Mouse (Mus musculus) frontal cortex, postnatal 14 days (tissue): ENCODE data around the gene Morc1.
A peak's percentile ranks its signal among the peaks of the same experiment; 100 is the strongest.

ENCODE experiments used
- DNase-seq, 2 experiments: peaks; one replicate each; pipeline ENCODE4 v3.0.0; 2022; ENCODE audit warnings: low spot score in 2 of 2

Gene Morc1

GRCm38 (mm10) chr16:48626186-48626585 lies 195.1 kb downstream of the Morc1 start:
- no peak for DNase-seq

- no peak for DNase-seq
Measured at GRCm38 (mm10) chr16:48627296-48627695, 196.3 kb downstream of the Morc1 start.

GRCm38 (mm10) chr16:48629710-48630109 lies 198.7 kb downstream of the Morc1 start:
- DNase-seq, result no peak

DNA sequence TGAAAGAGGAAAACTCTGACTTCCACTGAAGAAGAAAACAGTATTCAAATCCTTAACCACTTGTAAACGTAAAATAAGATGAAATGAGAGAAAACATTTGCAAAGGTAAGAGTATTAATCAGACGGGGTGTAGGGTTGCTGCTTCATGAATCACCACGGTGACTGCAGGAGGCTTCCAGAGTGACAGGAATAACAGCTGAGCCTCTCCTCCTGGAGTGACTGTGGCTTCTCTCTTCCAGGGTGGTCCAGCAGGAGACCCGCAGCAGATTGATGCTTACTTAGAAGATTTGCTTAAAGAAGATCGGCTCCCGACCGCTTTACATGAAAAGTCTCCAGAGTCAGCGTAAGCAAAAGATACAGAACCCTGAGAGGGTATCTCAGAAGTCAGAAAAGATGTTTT lies 199.4 kb downstream of the Morc1 start:
- no peak for DNase-seq

- DNase-seq, result no peak
Measured at GRCm38 (mm10) chr16:48632351-48632750, 201.3 kb downstream of the Morc1 start.

DNA sequence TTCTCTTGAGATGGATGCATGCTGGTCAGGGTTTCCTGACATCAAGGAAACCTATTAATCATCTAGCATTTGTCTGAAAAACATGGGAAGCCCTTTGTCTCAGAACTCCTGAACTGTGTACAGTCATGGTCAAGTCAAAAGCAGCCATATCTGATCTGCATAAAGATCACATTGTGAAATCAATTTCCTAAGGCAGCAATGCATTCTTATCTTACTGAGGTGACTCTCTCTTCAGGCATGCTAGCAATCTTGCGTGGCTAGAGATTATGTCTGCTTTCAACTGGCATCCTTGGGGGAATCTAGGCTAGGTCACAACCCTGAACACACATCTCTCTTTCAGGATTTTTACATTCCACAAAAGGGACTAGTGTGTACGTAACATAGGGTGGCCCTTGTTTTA lies 215.2 kb downstream of the Morc1 start:
- no peak for DNase-seq

DNA sequence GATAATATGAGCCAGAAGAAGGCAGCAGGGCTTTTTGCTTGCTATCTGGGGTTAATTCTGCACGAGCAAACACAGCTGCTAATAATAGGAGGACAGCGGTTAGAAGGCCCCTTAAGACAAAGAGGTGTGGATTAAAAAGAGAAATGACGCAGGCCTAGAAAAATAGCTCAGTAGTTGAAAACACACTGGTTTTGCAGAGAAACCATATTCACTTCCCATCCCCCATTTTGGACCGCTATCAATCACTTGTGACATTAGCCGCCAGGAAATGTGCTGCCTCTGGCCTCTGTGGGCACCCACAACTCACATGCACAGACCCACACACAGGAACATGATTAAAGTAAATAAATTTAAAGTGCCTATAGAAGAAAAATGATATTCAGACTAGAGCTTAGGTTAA lies 240.7 kb downstream of the Morc1 start:
- DNase-seq, result no peak

DNA sequence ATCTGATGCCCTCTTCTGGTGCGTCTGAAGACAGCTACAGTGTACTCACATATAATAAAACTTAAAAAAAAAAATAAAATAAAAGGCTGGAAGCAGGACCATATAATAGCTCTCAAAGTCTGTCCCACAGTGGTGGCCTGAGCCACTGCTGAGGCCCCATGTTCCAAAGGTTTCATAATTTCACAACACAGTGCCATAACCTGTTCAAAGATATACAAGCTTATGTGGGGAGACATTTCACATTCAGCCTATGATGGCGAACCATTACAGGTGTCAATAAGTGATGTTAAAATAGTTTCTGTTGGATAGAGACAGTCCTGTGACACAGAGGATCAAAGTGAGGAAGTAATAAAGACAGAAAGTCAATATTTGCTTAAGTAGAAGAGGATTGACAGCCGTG lies 241.6 kb downstream of the Morc1 start:
- DNase-seq, result no peak

GRCm38 (mm10) chr16:48675607-48676006 lies 244.6 kb downstream of the Morc1 start:
- DNase-seq, result peak; percentile 34 to 68

- DNase-seq, result no peak
Measured at GRCm38 (mm10) chr16:48676205-48676604, 245.2 kb downstream of the Morc1 start.

DNA sequence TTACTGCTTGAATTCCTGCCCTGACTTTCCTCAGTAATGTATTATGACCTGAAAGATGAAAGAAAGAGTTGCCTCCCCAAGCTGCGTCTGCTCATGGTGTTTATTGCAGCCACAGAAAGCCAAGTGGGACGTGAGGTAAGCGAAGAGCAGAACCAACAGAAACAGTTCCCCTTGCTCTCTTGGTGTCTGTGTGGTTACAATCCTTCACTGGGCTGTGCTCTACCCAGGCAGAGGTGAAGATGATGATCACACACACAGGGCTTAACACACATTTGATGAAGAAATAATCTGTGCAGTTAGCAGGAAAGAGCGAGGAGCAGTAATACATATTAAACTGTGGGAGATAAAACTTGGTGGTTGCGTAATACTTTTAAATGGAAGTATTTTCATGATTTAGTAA lies 246.3 kb downstream of the Morc1 start:
- DNase-seq, result no peak

- DNase-seq, result no peak
Measured at GRCm38 (mm10) chr16:48678029-48678428, 247.0 kb downstream of the Morc1 start.
